Mouse (Mus musculus): ENCODE measurements at regions not wholly inside any gene's neighbourhood (a gene's known extent, or its start where the extent isn't known, plus 50 kb on each side); places are given as distances from the start of the nearest gene placed in this dataset.

- Histone ChIP-seq H3K27ac (replicated peaks) (no peak overlapping the region), H3K36me3 (no peaks in the 10 kb centered on the region), H3K4me1 (0 out of 2 replicates have a peak, but pooled peaks cover 5% of the 10 kb centered on the region), H3K9me3 (no peaks in the 10 kb centered on the region), H3K9ac (peak overlapping the region; percentile 69), H3K4me3 (peak overlapping the region; percentile 61), H3K4me2 (peak overlapping the region; percentile 87), H3K27me3 (replicated peaks) (peaks cover 42% of the 10 kb centered on the region)
- 10% methylated on average over 9 of the region's 9 CpGs for WGBS
- no peak for ATAC-seq (ENCODE audit: extremely low read depth, insufficient number of reproducible peaks, low FRiP score, low TSS enrichment)
Observed at GRCm38 (mm10) chr6:71012436-71012822, 56.1 kb downstream of the Foxi3 start.

DNA sequence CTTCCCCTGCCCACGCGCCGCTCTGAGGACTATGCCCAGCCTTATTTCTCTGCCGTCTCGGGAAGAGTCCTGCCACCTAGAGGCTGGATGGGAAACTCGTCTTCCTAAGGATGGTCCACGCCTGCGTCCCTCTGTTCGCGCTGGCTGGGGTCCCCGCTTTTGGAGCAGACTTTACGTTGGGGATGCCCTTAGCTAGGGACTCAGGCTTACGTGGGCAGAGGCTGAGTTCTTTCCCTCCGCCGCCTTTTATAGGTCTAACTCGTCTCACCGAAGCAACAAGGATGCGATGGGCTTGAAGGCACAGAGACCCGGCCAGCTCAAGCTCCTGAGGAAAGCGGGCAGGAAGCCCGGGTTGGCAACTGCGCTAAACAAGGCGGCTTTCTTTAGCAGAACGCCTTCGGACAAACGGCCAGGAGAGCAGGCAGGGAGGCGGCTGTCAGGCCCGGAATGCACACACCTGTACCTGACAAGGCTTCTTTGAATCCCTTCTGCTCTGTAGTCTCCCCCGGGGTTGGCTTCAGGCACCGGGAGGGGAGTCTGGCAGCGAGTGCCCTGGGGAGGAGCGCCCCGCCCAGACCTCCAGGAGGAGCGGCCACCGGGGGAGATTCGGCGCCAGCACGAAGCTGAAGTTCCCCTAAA is 56.6 kb downstream of the Foxi3 start:
- Histone ChIP-seq H3K27ac (replicated peaks) (no peak overlapping the region), H3K4me2 (peak overlapping the region; percentile 87)
- ATAC-seq (ENCODE audit: extremely low read depth, insufficient number of reproducible peaks, low FRiP score, low TSS enrichment), result no peak; the same call in 1 of the 2 replicates

GRCm38 (mm10) chr6:71016388-71016787 is 60.1 kb downstream of the Foxi3 start:
- no peak overlapping the region for H3K27ac ChIP-seq (replicated peaks)
- H3K4me1 ChIP-seq, result 0 out of 2 replicates have a peak, but pooled peaks cover 5% of the 10 kb centered on the region
- 0% methylated on average over 1 of the region's 1 CpGs for WGBS
- H3K4me2 ChIP-seq, result no peak overlapping the region
- H3K36me3 ChIP-seq, result no peaks in the 10 kb centered on the region
- H3K27me3 ChIP-seq (replicated peaks), result peaks cover 35% of the 10 kb centered on the region
- no peak for ATAC-seq (ENCODE audit: extremely low read depth, insufficient number of reproducible peaks, low FRiP score, low TSS enrichment)
- H3K9ac ChIP-seq, result no peak overlapping the region
- no peaks in the 10 kb centered on the region for H3K9me3 ChIP-seq
- no peak overlapping the region for H3K4me3 ChIP-seq

More for the DNA sequence above, 56.6 kb downstream of the Foxi3 start:
- under 1% methylated on average over 38 of the region's 38 CpGs for WGBS
- H3K4me1 ChIP-seq, result 0 out of 2 replicates have a peak, but pooled peaks cover 5% of the 10 kb centered on the region
- no peaks in the 10 kb centered on the region for H3K36me3 ChIP-seq
- no peaks in the 10 kb centered on the region for H3K9me3 ChIP-seq
- peak overlapping the region; percentile 61 for H3K4me3 ChIP-seq
- peaks cover 42% of the 10 kb centered on the region for H3K27me3 ChIP-seq (replicated peaks)
- H3K9ac ChIP-seq, result peak overlapping the region; percentile 69

- WGBS, result 27% methylated on average over 9 of the region's 9 CpGs
- Histone ChIP-seq H3K4me1 (no peaks in the 10 kb centered on the region), H3K27ac (replicated peaks) (no peak overlapping the region), H3K4me2 (no peak overlapping the region), H3K36me3 (no peaks in the 10 kb centered on the region), H3K4me3 (no peak overlapping the region), H3K9ac (no peak overlapping the region), H3K9me3 (no peaks in the 10 kb centered on the region), H3K27me3 (replicated peaks) (no peaks in the 10 kb centered on the region; the same call in none of the 2 replicates)
- ATAC-seq (ENCODE audit: extremely low read depth, insufficient number of reproducible peaks, low FRiP score, low TSS enrichment), result no peak
Observed at GRCm38 (mm10) chr6:71021353-71021752, 65.0 kb downstream of the Foxi3 start.

DNA sequence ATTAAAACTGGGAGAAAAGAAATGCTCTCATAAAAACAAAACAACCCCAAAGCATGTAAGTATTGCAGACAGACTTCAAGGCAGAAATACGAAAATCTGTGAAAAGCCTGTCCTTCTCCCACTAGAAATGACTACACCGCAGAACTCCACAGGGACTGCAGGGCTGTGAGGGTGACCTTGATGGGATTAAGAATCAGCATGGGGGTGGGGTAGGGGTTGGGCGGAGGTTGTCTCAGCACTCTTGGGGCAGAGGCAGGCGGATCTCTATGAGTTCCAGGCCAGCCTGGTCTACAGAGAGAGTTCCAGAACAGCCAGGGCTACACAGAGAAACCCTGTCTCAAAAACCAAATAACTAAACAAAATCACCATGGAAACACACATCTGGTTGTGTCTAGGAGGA is 69.1 kb downstream of the Foxi3 start:
- no peak overlapping the region for H3K4me3 ChIP-seq
- WGBS, result 72% methylated on average over 4 of the region's 4 CpGs
- no peak overlapping the region for H3K27ac ChIP-seq (replicated peaks)
- H3K36me3 ChIP-seq, result no peaks in the 10 kb centered on the region
- no peak overlapping the region for H3K9ac ChIP-seq
- no peaks in the 10 kb centered on the region for H3K9me3 ChIP-seq
- no peak overlapping the region for H3K4me2 ChIP-seq
- ATAC-seq (ENCODE audit: extremely low read depth, insufficient number of reproducible peaks, low FRiP score, low TSS enrichment), result no peak
- H3K4me1 ChIP-seq, result no peaks in the 10 kb centered on the region
- H3K27me3 ChIP-seq (replicated peaks), result no peaks in the 10 kb centered on the region; the same call in 1 of the 2 replicates

- H3K36me3 ChIP-seq, result no peaks in the 10 kb centered on the region
- no peaks in the 10 kb centered on the region for H3K9me3 ChIP-seq
- 67% methylated on average over 6 of the region's 6 CpGs for WGBS
- no peaks in the 10 kb centered on the region for H3K4me1 ChIP-seq
- no peaks in the 10 kb centered on the region for H3K27me3 ChIP-seq (replicated peaks)
- H3K4me3 ChIP-seq, result no peak overlapping the region
- H3K4me2 ChIP-seq, result no peak overlapping the region
- ATAC-seq (ENCODE audit: extremely low read depth, insufficient number of reproducible peaks, low FRiP score, low TSS enrichment), result no peak
- H3K9ac ChIP-seq, result no peak overlapping the region
- H3K27ac ChIP-seq (replicated peaks), result no peak overlapping the region
Observed at GRCm38 (mm10) chr6:71029663-71030062, 73.3 kb downstream of the Foxi3 start.

- no peak overlapping the region for H3K4me2 ChIP-seq
- H3K27me3 ChIP-seq (replicated peaks), result no peaks in the 10 kb centered on the region
- no peaks in the 10 kb centered on the region for H3K4me1 ChIP-seq
- H3K36me3 ChIP-seq, result no peaks in the 10 kb centered on the region
- 57% methylated on average over 5 of the region's 5 CpGs for WGBS
- H3K9ac ChIP-seq, result no peak overlapping the region
- no peaks in the 10 kb centered on the region for H3K9me3 ChIP-seq
- H3K27ac ChIP-seq (replicated peaks), result no peak overlapping the region
- H3K4me3 ChIP-seq, result no peak overlapping the region
- ATAC-seq (ENCODE audit: extremely low read depth, insufficient number of reproducible peaks, low FRiP score, low TSS enrichment), result no peak
Observed at GRCm38 (mm10) chr6:71030541-71030940, 74.2 kb downstream of the Foxi3 start.

DNA sequence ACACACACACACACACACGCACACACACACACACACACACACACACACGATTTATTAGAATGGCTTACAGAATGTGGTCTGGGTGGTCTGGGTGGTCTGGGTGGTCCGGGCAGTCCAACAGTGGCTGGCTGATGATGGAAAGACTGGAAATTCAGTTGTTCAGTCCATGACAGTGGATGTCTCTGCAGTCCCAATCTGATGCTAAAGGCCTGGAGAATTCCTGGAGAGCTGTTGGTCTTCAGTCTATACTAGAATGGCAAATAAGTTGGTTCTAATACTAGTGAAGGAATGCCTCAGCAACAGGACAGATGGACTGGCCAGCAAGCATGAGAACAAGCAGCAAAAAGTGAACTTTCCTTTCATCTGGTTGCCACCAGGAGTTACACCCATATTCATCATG is 87.9 kb downstream of the Foxi3 start:
- Histone ChIP-seq H3K9ac (no peak overlapping the region), H3K9me3 (no peaks in the 10 kb centered on the region), H3K4me1 (peaks cover 7% of the 10 kb centered on the region), H3K36me3 (no peaks in the 10 kb centered on the region), H3K27ac (replicated peaks) (no peak overlapping the region), H3K4me3 (no peak overlapping the region), H3K27me3 (replicated peaks) (peaks cover 15% of the 10 kb centered on the region), H3K4me2 (no peak overlapping the region)
- 77% methylated on average over 3 of the region's 3 CpGs for WGBS
- no peak for ATAC-seq (ENCODE audit: extremely low read depth, insufficient number of reproducible peaks, low FRiP score, low TSS enrichment)

DNA sequence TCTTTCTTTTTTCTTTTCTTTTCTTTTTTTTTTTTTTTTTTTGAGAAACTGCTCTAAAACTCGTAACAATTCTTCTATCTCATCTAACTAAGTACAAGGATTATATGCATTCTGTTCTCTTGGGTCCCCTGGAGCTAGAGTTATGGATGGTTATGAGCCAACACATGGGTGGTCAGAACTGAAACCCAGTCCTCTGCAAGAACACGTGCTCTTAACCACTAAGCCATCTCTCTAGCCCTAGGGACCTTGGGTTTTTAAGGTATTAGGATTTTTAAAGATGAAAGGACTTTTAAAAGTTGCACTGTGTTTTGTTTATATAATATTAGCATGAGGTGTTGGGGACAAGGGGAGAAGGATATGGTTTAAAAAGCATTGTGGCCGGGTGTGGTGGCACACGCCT is 88.9 kb downstream of the Foxi3 start:
- Histone ChIP-seq H3K36me3 (no peaks in the 10 kb centered on the region), H3K4me3 (no peak overlapping the region), H3K9ac (no peak overlapping the region), H3K27me3 (replicated peaks) (peaks cover 22% of the 10 kb centered on the region), H3K9me3 (no peaks in the 10 kb centered on the region), H3K4me1 (peaks cover 7% of the 10 kb centered on the region), H3K27ac (replicated peaks) (no peak overlapping the region), H3K4me2 (no peak overlapping the region)
- WGBS, result 79% methylated on average over 4 of the region's 4 CpGs
- ATAC-seq (ENCODE audit: extremely low read depth, insufficient number of reproducible peaks, low FRiP score, low TSS enrichment), result no peak

DNA sequence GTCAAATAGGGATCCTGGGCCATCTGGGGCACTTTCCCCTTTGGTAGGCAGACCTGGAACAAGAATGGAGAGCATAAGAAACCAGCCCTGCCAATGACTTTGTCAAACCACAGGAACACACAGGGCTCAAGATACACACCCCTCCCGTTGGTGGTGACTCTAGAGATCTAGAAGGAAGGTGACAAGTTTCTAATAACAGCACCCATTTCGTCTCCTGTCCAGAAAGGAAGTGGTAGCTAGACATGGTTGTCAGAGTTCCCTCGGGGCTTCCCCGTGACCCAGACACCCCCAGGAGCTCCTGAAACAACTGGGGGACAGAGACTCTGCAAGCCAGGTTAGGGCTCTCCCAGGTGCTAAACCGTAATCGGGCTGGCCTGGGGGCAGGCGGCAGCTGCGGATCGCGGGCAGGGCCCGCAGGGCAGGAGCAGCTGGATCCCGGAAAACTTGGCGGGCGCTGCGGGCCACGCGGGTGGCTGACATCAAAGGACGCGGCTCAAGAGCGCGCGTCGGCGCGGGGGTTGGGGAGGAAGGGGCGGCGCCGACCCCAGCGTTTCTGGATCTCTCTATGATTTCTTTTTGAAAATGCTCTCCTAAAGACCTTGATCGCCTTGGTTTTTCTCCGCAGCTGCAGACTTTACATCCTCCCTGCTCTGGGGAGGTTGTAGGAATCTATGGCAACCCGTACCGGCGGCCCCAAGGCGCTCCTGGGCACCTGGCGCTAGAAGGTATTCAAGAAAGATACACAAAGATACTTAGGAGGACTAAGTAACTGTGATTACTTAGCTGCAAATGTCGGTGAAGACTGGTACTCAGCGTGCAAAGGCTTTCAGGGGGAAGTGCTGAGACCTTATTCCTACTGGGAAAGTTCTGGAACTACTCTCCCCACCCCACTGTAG is 92.1 kb downstream of the Foxi3 start:
- Histone ChIP-seq H3K9me3 (no peaks in the 10 kb centered on the region), H3K4me2 (peak overlapping the region; percentile 95), H3K36me3 (no peaks in the 10 kb centered on the region), H3K9ac (peak overlapping the region; percentile 79), H3K27ac (replicated peaks) (no peak overlapping the region), H3K4me1 (peaks cover 7% of the 10 kb centered on the region), H3K27me3 (replicated peaks) (peaks cover 32% of the 10 kb centered on the region), H3K4me3 (peak overlapping the region; percentile 59)
- ATAC-seq (ENCODE audit: extremely low read depth, insufficient number of reproducible peaks, low FRiP score, low TSS enrichment), result no peak; the same call in 1 of the 2 replicates
- WGBS, result 1% methylated on average over 38 of the region's 38 CpGs

- Histone ChIP-seq H3K9ac (no peak overlapping the region), H3K4me3 (no peak overlapping the region), H3K9me3 (no peaks in the 10 kb centered on the region), H3K4me1 (peaks cover 7% of the 10 kb centered on the region), H3K36me3 (no peaks in the 10 kb centered on the region), H3K27ac (replicated peaks) (no peak overlapping the region), H3K27me3 (replicated peaks) (peaks cover 32% of the 10 kb centered on the region), H3K4me2 (no peak overlapping the region)
- WGBS, result 42% methylated on average over 5 of the region's 5 CpGs
- ATAC-seq (ENCODE audit: extremely low read depth, insufficient number of reproducible peaks, low FRiP score, low TSS enrichment), result no peak
Observed at GRCm38 (mm10) chr6:71050248-71050647, 93.9 kb downstream of the Foxi3 start.

Data from heart, embryonic 13.5 days (tissue).